Mouse (Mus musculus): ENCODE results near the gene Arl6. TPM values are rescaled to one million over a fixed set of nuclear protein-coding genes. Genes with fewer than 3 reads are reported as not detected.

The Arl6 gene
- polyA plus RNA-seq (2017; shearing (Covaris generic)) = 6.2 TPM

GRCm38 (mm10) chr16:59639102-59639691 is at the start of gene Arl6:
Arl6 (minus strand) TSS chr16:59639391.

DNA sequence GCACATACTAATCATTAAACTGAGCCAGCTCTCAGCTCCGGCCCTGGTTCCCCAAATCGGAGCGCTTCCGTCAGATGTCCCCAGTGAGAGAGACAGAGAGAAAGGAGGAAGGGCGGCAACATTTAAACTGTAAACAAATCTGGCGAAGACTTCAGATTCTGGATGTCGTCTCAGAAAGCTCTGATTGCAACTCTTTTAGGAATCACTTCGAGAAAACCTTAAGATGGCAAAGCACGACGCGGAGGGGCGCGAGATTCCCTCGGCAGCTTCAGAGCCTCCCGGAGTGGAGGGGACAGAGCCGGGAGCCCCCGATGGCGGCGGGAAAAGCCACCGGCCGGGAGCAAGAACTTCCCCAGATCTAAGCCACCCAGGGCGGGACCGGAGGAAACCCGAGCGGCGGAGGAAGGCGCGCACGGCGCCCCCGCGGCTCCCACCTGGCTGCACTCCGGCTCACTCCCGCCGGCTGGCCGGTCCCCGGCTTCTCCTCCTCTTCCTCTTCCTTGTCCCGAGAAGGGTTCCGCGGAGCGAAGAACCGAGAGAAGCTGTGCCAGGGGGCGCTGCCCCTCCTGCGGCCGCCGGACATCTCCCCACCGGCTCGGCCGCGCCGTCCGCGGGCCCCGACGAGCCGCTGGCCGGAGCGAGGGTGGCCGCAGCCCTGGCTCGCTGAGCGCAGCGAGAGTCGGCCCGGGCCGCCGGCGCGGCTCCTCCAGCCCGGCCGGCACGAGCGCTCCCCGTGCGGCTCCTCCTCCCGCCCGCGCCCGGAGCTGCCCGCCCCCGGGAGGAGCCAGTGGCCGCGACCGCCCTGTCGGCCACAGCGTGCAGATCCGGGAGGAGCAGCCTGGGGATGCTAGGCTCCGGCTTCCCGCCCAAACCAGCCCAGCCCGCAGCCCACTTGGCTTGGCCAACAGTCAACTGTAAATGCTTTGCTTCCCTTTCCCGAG is 38.6 kb downstream of the Arl6 start, which contains the start of gene Crybg3:
Gene Crybg3 (minus strand): TSS at position 669 of the 941 bp plus-strand sequence.

Other genes with a start within 250 kb of the Arl6 start
- gene Gabrr3, start 232.1 kb downstream of the Arl6 start, polyA plus RNA-seq (2017; shearing (Covaris generic)) = 0.07 TPM
- gene Riox2, start 167.6 kb downstream of the Arl6 start, polyA plus RNA-seq (2017; shearing (Covaris generic)) = 94.6 TPM
- gene Crybg3, start 38.4 kb downstream of the Arl6 start, polyA plus RNA-seq (2017; shearing (Covaris generic)) = 6.7 TPM

Measured in inflammation-experienced regulatory T-cells, adult 16 weeks (primary cell).